Mouse (Mus musculus): ENCODE results near the gene Scp2. TPM values are rescaled to one million over a fixed set of nuclear protein-coding genes. Genes with fewer than 3 reads are reported as not detected.

The Scp2 gene
- polyA plus RNA-seq, 1 experiment = 213 TPM

DNA sequence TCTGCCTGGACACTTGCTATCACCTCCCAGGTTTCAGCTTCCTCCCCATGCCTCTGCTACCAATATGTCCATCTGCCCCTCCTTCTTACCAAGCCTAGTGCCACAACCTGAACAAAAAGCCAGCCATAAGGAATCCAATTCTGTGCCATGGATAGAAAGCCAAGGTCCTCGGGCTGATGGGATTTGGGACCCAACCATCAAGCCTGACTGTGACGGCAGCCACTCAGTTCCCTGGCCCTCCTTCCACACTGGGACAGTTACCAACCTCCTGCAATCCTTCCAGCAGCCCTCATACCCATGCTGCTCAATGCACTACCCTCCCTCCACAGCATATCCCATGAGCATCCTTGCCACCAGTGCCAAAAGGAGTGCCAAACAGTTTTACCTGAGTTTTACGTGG lies 128.5 kb downstream of the Scp2 start:
- H3K27ac ChIP-seq (ENCODE audit: insufficient read depth, low read length) = no peak overlapping the region
- TF ChIP-seq CTCF (IDR thresholded peaks at IDR 0.05; ENCODE audit: extremely low read depth, insufficient read depth, low read length) = no peak
- TF ChIP-seq POLR2A (IDR thresholded peaks at IDR 0.05; ENCODE audit: extremely low read depth, insufficient read depth, low read length) = no peak
- no peak overlapping the region for H3K4me3 ChIP-seq (ENCODE audit: insufficient read depth, low read length)
- H3K4me1 ChIP-seq (ENCODE audit: control insufficient read depth, insufficient read depth, low read length) = no peaks in the 10 kb centered on the region

GRCm38 (mm10) chr4:108015067-108015765 lies 129.6 kb downstream of the Scp2 start:
- no peak overlapping the region for H3K4me3 ChIP-seq (ENCODE audit: insufficient read depth, low read length)
- no peak overlapping the region for H3K27ac ChIP-seq (ENCODE audit: insufficient read depth, low read length)
- TF ChIP-seq CTCF (IDR thresholded peaks at IDR 0.05; ENCODE audit: extremely low read depth, insufficient read depth, low read length) (0 out of 2 replicates have a peak, but pooled peaks have one; percentile 5), POLR2A (IDR thresholded peaks at IDR 0.05; ENCODE audit: extremely low read depth, insufficient read depth, low read length) (no peak)
- no peaks in the 10 kb centered on the region for H3K4me1 ChIP-seq (ENCODE audit: control insufficient read depth, insufficient read depth, low read length)

GRCm38 (mm10) chr4:108014466-108014865 lies 130.3 kb downstream of the Scp2 start:
- Histone ChIP-seq H3K27ac (ENCODE audit: insufficient read depth, low read length) (no peak overlapping the region), H3K4me3 (ENCODE audit: insufficient read depth, low read length) (no peak overlapping the region), H3K4me1 (ENCODE audit: control insufficient read depth, insufficient read depth, low read length) (no peaks in the 10 kb centered on the region)
- no peak for TF ChIP-seq POLR2A (IDR thresholded peaks at IDR 0.05; ENCODE audit: extremely low read depth, insufficient read depth, low read length)
- no peak for TF ChIP-seq CTCF (IDR thresholded peaks at IDR 0.05; ENCODE audit: extremely low read depth, insufficient read depth, low read length)

GRCm38 (mm10) chr4:108008541-108008940 lies 136.3 kb downstream of the Scp2 start:
- Histone ChIP-seq H3K4me1 (ENCODE audit: control insufficient read depth, insufficient read depth, low read length) (no peaks in the 10 kb centered on the region), H3K4me3 (ENCODE audit: insufficient read depth, low read length) (no peak overlapping the region), H3K27ac (ENCODE audit: insufficient read depth, low read length) (no peak overlapping the region)
- no peak for TF ChIP-seq CTCF (IDR thresholded peaks at IDR 0.05; ENCODE audit: extremely low read depth, insufficient read depth, low read length)
- TF ChIP-seq POLR2A (IDR thresholded peaks at IDR 0.05; ENCODE audit: extremely low read depth, insufficient read depth, low read length) = no peak

GRCm38 (mm10) chr4:108007532-108008103 lies 137.2 kb downstream of the Scp2 start:
- Histone ChIP-seq H3K27ac (ENCODE audit: insufficient read depth, low read length) (no peak overlapping the region), H3K4me1 (ENCODE audit: control insufficient read depth, insufficient read depth, low read length) (no peaks in the 10 kb centered on the region)
- TF ChIP-seq CTCF (IDR thresholded peaks at IDR 0.05; ENCODE audit: extremely low read depth, insufficient read depth, low read length) (no peak), POLR2A (IDR thresholded peaks at IDR 0.05; ENCODE audit: extremely low read depth, insufficient read depth, low read length) (no peak)

GRCm38 (mm10) chr4:108005328-108005727 lies 139.5 kb downstream of the Scp2 start:
- no peak for TF ChIP-seq CTCF (IDR thresholded peaks at IDR 0.05; ENCODE audit: extremely low read depth, insufficient read depth, low read length)
- no peak for TF ChIP-seq POLR2A (IDR thresholded peaks at IDR 0.05; ENCODE audit: extremely low read depth, insufficient read depth, low read length)
- H3K4me3 ChIP-seq (ENCODE audit: insufficient read depth, low read length) = no peak overlapping the region
- no peak overlapping the region for H3K27ac ChIP-seq (ENCODE audit: insufficient read depth, low read length)

More at GRCm38 (mm10) chr4:108007532-108008103, 137.2 kb downstream of the Scp2 start:
- no peak overlapping the region for H3K4me3 ChIP-seq (ENCODE audit: insufficient read depth, low read length)

GRCm38 (mm10) chr4:107999380-107999779 lies 145.4 kb downstream of the Scp2 start:
- H3K27ac ChIP-seq (ENCODE audit: insufficient read depth, low read length) = no peak overlapping the region
- H3K4me1 ChIP-seq (ENCODE audit: control insufficient read depth, insufficient read depth, low read length) = no peaks in the 10 kb centered on the region
- H3K4me3 ChIP-seq (ENCODE audit: insufficient read depth, low read length) = no peak overlapping the region
- TF ChIP-seq CTCF (IDR thresholded peaks at IDR 0.05; ENCODE audit: extremely low read depth, insufficient read depth, low read length) (no peak), POLR2A (IDR thresholded peaks at IDR 0.05; ENCODE audit: extremely low read depth, insufficient read depth, low read length) (no peak)

More at GRCm38 (mm10) chr4:108005328-108005727, 139.5 kb downstream of the Scp2 start:
- no peaks in the 10 kb centered on the region for H3K4me1 ChIP-seq (ENCODE audit: control insufficient read depth, insufficient read depth, low read length)

DNA sequence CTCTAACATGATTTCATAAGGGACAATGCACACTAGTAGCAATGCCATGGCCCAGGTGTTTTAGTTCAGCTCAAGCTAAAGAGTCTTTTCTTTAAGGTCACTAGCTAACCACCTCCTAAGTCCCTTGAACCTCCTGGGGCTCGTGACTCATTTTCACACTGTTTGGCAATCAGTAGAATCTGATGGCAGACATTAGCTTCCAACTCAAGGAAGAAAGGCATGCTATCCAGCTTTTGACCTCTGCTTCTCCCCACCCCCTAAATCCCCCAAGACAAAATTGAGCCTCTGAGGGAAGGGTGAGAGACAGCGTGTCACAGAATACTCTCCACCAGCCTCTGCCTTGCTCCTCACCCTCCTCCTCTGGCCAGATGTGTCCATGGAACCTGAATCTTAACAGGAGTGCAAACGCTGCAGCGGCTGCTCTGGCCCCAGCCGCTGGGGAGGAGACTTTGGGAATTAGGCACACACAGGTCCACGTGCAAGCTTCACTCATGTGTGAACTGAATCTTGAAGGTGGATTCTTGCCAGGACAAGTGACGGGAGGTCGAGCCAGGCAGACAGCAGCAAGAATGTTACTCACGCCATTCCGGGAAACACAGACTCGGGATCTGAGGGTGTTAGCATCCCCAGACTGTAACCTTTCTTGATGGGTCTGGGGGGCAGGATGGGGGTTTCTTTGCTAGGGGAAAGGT lies 146.0 kb downstream of the Scp2 start:
- Histone ChIP-seq H3K4me1 (ENCODE audit: control insufficient read depth, insufficient read depth, low read length) (no peaks in the 10 kb centered on the region), H3K4me3 (ENCODE audit: insufficient read depth, low read length) (no peak overlapping the region), H3K27ac (ENCODE audit: insufficient read depth, low read length) (no peak overlapping the region)
- TF ChIP-seq POLR2A (IDR thresholded peaks at IDR 0.05; ENCODE audit: extremely low read depth, insufficient read depth, low read length) (no peak), CTCF (IDR thresholded peaks at IDR 0.05; ENCODE audit: extremely low read depth, insufficient read depth, low read length) (no peak)

GRCm38 (mm10) chr4:107996418-107996986 lies 148.3 kb downstream of the Scp2 start:
- TF ChIP-seq CTCF (IDR thresholded peaks at IDR 0.05; ENCODE audit: extremely low read depth, insufficient read depth, low read length) = no peak
- TF ChIP-seq POLR2A (IDR thresholded peaks at IDR 0.05; ENCODE audit: extremely low read depth, insufficient read depth, low read length) = no peak
- Histone ChIP-seq H3K4me3 (ENCODE audit: insufficient read depth, low read length) (no peak overlapping the region), H3K4me1 (ENCODE audit: control insufficient read depth, insufficient read depth, low read length) (no peaks in the 10 kb centered on the region), H3K27ac (ENCODE audit: insufficient read depth, low read length) (no peak overlapping the region)

Measured in cortical plate, adult 2 months (tissue).